Mouse (Mus musculus) intestine, postnatal 0 days (tissue): ENCODE measurements at regions not wholly inside any gene's neighbourhood (a gene's known extent, or its start where the extent isn't known, plus 50 kb on each side); places are given as distances from the start of the nearest gene placed in this dataset.

Experiments used
- ATAC-seq: fragments of 200-750 bp; cut with Nextera tagmentation; 2 replicates; pipeline ENCODE4 v1.8.0; 2017; ENCODE audit warnings: mild to moderate bottlenecking, moderate TSS enrichment, moderate library complexity
- H3K27ac ChIP-seq: fragments of 300-500 bp; sonication (generic); 2 replicates; pipeline ENCODE4 v1.5.1; 2014; ENCODE audit warnings: mild to moderate bottlenecking, low read depth, low read length, moderate library complexity
- H3K27me3 ChIP-seq: fragments of 300-500 bp; sonication (generic); replicated peaks from 2 replicates; pipeline ENCODE4 v1.6.1; 2014; ENCODE audit warnings: low read length, mixed read lengths; ENCODE audit not compliant: control insufficient read depth, insufficient read depth
- H3K36me3 ChIP-seq: fragments of 300-500 bp; sonication (generic); 2 replicates; pipeline ENCODE4 v1.6.1; 2014; ENCODE audit warnings: mild to moderate bottlenecking, moderate library complexity; ENCODE audit not compliant: control insufficient read depth, insufficient read depth
- H3K4me1 ChIP-seq: fragments of 300-500 bp; sonication (generic); replicated peaks from 2 replicates; pipeline ENCODE4 v1.6.1; 2014; ENCODE audit warnings: antibody characterized with exemption, low read length, mixed read lengths; ENCODE audit not compliant: control insufficient read depth, insufficient read depth
- H3K4me2 ChIP-seq: fragments of 300-500 bp; sonication (generic); replicated peaks from 2 replicates; pipeline ENCODE4 v1.6.1; 2014; ENCODE audit warnings: low read depth, mild to moderate bottlenecking, moderate library complexity
- H3K4me3 ChIP-seq: fragments of 300-500 bp; sonication (generic); 2 replicates; pipeline ENCODE4 v1.5.1; 2014; ENCODE audit warnings: low read depth, low read length
- H3K9ac ChIP-seq: fragments of 300-500 bp; sonication (generic); 2 replicates; pipeline ENCODE4 v1.6.1; 2014; ENCODE audit warnings: mild to moderate bottlenecking, low read depth, low read length
- H3K9me3 ChIP-seq: fragments of 300-500 bp; sonication (generic); 2 replicates; pipeline ENCODE4 v1.6.1; 2016; ENCODE audit warnings: mixed run types; ENCODE audit not compliant: control insufficient read depth
- CTCF ChIP-seq: sonication (generic); IDR thresholded peaks from 2 replicates; pipeline ENCODE4 v1.5.1; 2016; ENCODE audit warnings: low read depth, mild to moderate bottlenecking, control low read depth, antibody characterized with exemption, moderate library complexity
- WGBS: fragments of 180-500 bp; shearing (Covaris S2); extraction: QIAGEN DNeasy Blood & Tissue Kit; methylation state at CpG from one replicate; pipeline ENCODE4 v1.1.7; 2014; 5-methylcytosine and 5-hydroxymethylcytosine counted together

- ATAC-seq: no peak
- 56% methylated on average over 7 of the region's 7 CpGs for WGBS
Observed at GRCm38 (mm10) chr8:25331161-25331776, 507.1 kb upstream of the Adam5 start.

GRCm38 (mm10) chr8:25329791-25330190 is 505.6 kb upstream of the Adam5 start:
- ATAC-seq: no peak
- Histone ChIP-seq H3K4me2 (no peak overlapping the region), H3K27ac (no peak overlapping the region), H3K9ac (no peak overlapping the region), H3K4me3 (no peak overlapping the region), H3K27me3 (no peaks in the 10 kb centered on the region), H3K36me3 (no peaks in the 10 kb centered on the region), H3K4me1 (no peaks in the 10 kb centered on the region), H3K9me3 (no peaks in the 10 kb centered on the region)
- TF ChIP-seq CTCF: no peak
- WGBS: 59% methylated on average over 1 of the region's 1 CpGs

More at GRCm38 (mm10) chr8:25331161-25331776, 507.1 kb upstream of the Adam5 start:
- H3K4me3 ChIP-seq: no peak overlapping the region
- no peak overlapping the region for H3K27ac ChIP-seq
- H3K36me3 ChIP-seq: no peaks in the 10 kb centered on the region
- no peak for TF ChIP-seq CTCF
- no peaks in the 10 kb centered on the region for H3K4me1 ChIP-seq
- no peak overlapping the region for H3K4me2 ChIP-seq
- no peak overlapping the region for H3K9ac ChIP-seq
- no peaks in the 10 kb centered on the region for H3K9me3 ChIP-seq
- H3K27me3 ChIP-seq: no peaks in the 10 kb centered on the region

GRCm38 (mm10) chr8:25328318-25328717 is 504.1 kb upstream of the Adam5 start:
- 63% methylated on average over 3 of the region's 3 CpGs for WGBS
- TF ChIP-seq CTCF: no peak
- Histone ChIP-seq H3K36me3 (no peaks in the 10 kb centered on the region), H3K4me2 (no peak overlapping the region), H3K4me3 (no peak overlapping the region), H3K27me3 (no peaks in the 10 kb centered on the region), H3K9ac (no peak overlapping the region), H3K9me3 (no peaks in the 10 kb centered on the region), H3K4me1 (no peaks in the 10 kb centered on the region), H3K27ac (no peak overlapping the region)
- ATAC-seq: no peak

GRCm38 (mm10) chr8:25326930-25327329 is 502.8 kb upstream of the Adam5 start:
- Histone ChIP-seq H3K4me1 (no peaks in the 10 kb centered on the region), H3K27ac (no peak overlapping the region), H3K4me3 (no peak overlapping the region), H3K9ac (no peak overlapping the region), H3K36me3 (no peaks in the 10 kb centered on the region), H3K4me2 (no peak overlapping the region), H3K27me3 (no peaks in the 10 kb centered on the region), H3K9me3 (no peaks in the 10 kb centered on the region)
- no peak for ATAC-seq
- WGBS: 70% methylated on average over 6 of the region's 6 CpGs
- TF ChIP-seq CTCF: no peak

- H3K9ac ChIP-seq: no peak overlapping the region
- no peak for ATAC-seq
- H3K4me2 ChIP-seq: no peak overlapping the region
- no peak overlapping the region for H3K27ac ChIP-seq
- H3K4me1 ChIP-seq: no peaks in the 10 kb centered on the region
- no peak for TF ChIP-seq CTCF
- no peaks in the 10 kb centered on the region for H3K36me3 ChIP-seq
- H3K27me3 ChIP-seq: no peaks in the 10 kb centered on the region
- WGBS: 74% methylated on average over 12 of the region's 12 CpGs
- no peaks in the 10 kb centered on the region for H3K9me3 ChIP-seq
- no peak overlapping the region for H3K4me3 ChIP-seq
Observed at GRCm38 (mm10) chr8:25326257-25326656, 502.1 kb upstream of the Adam5 start.

- Histone ChIP-seq H3K36me3 (no peaks in the 10 kb centered on the region), H3K27ac (no peak overlapping the region), H3K4me1 (no peaks in the 10 kb centered on the region), H3K4me2 (no peak overlapping the region), H3K9me3 (no peaks in the 10 kb centered on the region), H3K4me3 (no peak overlapping the region), H3K27me3 (no peaks in the 10 kb centered on the region), H3K9ac (no peak overlapping the region)
- WGBS: 84% methylated on average over 9 of the region's 9 CpGs
- TF ChIP-seq CTCF: no peak
- no peak for ATAC-seq
Observed at GRCm38 (mm10) chr8:25324731-25325130, 500.6 kb upstream of the Adam5 start.
